Mouse (Mus musculus) erythroid progenitor cell, adult 5-6 weeks (primary cell): ENCODE results near the gene Tcap. TPM values are rescaled to one million over a fixed set of nuclear protein-coding genes. Genes with fewer than 3 reads are reported as not detected.
"Not testable (repeated sequence)": the region's sequence is repeated elsewhere in the genome, so short reads cannot be mapped to it uniquely, and the experiment has no call there.

Source experiments
- ATAC-seq: replicated peaks from 2 replicates; pipeline ENCODE4 v1.8.0; 2016; ENCODE audit warnings: moderate number of reproducible peaks, mild to moderate bottlenecking, moderate TSS enrichment, inconsistent platforms; ENCODE audit not compliant: poor library complexity, low FRiP score, severe bottlenecking
- total RNA-seq, 2 experiments: library from RNA; stranded (forward) in 1 of 2; stranded (reverse) in 1 of 2; fragments of 150-400 nt in 1 of 2; fragments of 186-747, 209-891 nt in 1 of 2; gene quantifications; 2 replicates each; pipeline versions ENCODE4 v1.2.3 to v1.2.4; 2015 to 2017; ENCODE audit warnings: low replicate concordance in 2 of 2

Tcap gene
- total RNA-seq, 2 experiments from 2014 or later: not detected

DNA sequence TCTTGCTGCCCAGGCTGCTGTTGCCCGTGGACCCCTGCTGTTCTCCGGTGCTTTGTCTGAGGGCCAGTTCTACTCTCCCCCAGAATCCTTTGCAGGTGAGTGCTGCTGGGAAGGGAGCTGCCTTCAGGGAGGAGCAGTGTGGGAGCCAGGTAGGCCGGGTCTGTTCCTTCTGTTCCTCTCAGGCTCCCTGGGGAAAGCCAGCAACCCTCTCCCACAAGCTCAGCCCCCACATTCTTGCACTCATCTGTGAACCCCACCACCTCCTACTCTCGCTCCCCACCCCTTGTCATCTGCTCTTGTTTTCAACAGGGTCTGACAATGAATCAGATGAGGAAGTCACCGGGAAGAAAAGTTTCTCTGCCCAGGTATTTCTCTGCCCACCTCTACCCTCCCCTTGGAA lies 6.9 kb upstream of the Tcap start:
- ATAC-seq: no peak

DNA sequence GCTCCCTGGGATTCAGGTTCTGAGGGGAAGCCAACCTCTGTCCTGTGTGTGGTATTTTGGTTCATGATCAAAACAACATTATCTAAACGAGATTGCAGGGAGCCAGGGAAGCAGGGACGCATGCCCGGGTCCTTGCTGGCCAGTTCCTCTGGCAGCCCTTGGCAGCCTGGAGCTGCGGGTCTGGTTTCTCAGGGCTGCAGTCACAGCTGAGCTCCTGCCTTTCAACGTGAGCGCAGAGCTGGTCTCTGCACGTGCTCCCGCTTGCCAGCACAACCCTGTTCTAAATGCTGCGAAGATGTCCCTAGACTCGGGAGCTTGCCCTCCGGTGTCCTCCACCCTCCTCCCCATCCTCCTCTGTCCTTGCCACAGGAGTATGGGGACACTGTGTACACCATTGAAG lies 5.8 kb upstream of the Tcap start:
- no peak for ATAC-seq

DNA sequence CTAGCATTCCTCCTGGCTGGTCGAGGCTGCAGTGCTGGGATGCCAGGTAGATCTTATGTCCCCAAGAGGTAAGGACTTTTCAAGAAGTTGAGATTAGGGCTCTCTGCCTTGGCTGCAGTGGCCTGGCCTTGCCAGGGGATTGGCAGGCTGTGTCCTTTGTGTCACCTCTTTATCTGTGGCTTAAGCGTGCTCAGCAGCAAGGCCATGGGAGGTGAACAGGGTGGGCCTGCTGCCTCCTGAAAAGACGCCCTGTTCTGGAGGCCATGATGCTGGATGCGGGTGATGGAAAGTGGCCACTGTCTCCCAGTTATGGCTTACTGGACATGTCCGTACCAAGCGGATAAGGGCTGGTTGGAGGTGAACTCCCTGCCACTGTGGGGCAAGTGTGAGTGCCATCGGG lies 4.2 kb upstream of the Tcap start:
- no peak for ATAC-seq

DNA sequence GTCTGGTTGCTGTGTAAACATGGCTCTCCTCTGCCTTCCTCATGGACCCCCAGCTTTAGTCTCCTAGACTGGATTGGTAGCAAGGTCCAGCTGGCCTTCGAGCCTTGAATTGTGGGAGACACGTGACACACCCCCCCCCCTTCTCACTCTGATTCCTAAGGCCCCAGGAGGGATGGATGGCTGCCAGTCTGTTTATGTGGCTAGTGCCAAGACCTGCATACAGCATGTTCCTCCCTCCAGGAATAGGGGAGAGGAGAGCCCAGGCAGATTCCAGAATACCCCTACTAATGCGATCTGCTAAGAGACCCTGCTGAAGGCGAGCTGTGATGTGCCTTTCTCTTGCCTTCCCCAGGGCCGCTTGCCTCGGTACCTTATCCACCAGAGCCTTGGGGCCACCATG lies 3.5 kb upstream of the Tcap start:
- no peak for ATAC-seq

DNA sequence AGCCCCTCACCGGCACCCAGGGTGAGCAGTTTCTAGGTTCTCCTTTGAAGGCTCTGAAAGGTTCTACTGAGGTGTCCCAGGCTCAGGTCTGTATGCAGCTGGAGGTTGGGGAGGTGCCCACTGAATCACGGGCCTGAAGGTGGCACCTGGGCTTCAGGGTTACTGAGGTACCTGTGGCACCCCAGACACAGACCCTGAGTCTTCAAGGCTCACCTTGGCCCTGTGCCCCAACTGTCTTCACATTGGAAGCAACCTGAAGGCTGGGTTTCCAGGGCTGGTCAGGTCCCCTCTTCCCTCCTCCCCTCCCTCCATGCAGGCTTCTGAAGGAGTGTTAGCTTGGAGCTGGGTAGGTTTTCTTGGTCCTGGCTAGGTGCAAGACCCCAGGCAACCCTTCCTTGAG lies 2.0 kb upstream of the Tcap start:
- no peak for ATAC-seq

DNA sequence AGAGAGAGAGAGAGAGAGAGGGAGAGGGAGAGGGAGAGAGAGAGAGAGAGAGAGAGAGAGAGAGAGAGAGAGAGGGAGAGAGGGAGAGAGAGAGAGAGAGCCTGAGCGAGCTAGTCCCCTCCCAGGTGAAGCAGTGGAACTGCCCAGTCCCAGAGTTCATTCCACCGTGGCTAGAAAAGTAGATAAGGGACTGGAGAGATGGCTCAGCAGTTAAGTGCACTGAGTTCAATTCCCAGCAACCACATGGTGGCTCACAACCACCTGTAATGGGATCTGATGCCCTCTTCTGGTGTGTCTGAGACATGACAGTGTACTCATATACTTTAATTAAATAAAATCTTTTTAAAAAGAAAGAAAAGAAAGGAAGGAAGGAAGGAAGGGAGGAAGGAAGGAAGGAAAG lies 1.2 kb upstream of the Tcap start:
- ATAC-seq: not testable (repeated sequence)

DNA sequence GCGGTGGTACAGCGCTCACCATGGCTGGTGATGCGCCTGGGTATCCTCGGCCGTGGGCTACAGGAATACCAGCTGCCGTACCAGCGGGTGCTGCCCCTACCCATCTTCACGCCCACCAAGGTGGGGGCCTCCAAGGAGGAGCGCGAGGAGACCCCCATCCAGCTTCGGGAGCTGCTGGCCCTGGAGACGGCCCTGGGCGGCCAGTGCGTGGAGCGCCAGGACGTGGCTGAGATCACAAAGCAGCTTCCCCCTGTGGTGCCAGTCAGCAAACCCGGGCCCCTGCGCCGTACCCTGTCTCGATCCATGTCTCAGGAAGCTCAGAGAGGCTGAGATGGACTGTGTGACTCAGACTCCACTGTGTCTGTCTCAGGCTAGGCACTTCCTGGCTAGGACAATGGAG lies 605 bp downstream of the Tcap start:
- no peak for ATAC-seq

DNA sequence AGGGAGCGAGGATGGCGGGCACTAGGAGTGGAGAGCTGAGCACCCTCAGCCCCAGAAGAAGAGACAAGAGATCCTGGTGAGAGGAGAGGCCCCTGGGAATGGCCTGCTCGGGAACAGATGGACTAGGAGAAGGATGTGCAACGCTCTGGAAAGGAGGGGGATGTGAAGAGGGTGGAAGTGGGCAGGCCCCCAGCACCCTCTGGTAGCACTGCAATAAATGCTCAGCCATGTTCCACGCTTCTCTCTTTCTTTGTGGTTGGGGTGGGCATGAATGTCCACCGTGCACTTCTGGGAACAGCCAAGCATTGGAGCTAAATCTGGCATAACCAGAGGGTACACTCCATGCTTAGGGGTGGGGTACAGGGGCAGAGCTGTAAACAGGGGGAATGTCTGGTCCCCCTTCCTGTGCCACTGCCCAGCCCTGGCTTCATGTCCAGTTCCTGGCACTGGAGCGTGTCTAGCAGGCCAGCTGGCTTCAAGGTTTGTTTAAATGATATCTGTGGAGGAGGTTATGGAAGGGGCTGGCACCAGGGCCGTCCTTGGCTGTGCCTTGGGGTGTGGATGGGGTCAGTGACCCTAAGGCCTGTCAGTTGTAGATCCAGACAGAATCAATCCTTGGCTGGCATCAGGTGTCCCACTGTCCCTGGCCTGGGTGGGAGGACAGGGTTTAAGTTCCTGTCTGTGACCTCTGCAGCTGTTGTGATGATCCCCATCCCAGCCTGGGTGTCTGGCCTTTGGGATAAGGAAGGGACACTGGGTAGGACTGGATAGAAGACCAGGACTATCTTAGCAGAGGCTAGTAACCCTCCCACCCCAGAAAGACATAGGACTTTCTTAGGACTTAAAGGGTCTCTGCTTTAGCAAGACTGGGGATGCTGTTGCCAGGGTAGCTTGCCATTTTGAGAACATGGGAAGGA lies 1.4 kb downstream of the Tcap start:
- ATAC-seq: no peak

DNA sequence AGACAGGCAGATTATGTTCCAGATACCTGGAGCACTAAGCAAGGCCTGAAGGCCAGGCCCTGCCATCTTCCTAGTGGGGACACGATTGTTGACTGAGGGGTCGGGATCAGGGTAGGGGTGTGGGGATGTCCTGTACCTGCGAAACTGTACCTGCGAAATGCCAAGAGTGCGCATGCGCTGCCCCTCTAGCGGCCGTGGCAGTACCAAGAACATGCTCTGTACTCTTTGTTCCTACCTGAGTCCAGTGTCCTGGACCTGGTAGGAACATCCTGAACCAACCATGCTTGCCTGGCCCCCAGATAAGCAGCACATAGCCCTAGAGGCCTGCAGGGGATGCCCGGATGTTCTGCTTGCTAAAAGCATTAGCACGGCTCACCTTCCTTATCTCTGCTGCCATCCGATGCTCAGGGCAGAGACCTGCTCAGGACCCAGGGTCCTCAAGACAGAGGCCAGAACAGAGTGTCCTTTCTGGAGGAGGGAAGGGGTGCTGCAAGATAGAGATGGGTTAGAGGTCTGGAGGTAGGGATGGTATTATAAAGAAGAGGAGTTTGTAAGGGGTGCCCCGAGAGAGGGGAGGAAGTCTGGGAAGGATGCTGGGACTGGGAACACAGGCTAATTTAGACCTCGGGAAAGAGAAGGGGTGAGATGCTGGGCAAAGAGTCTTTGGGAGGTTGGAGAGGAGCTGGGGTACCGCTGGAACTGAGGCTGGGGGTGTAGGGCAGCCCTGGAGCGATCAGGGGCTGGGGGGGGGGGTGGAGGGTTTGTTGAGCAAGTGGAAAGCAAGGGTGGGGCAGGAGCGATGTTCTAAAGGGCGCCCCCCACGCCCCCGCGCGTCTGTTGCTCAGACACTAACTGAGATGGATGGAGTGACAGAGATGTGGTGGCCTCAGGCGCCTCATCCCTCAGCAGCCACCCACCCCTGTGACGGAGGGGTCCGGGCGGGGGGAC lies 2.3 kb downstream of the Tcap start, which contains the start of gene Pnmt:
TSS of gene Pnmt (plus strand) at position 813 of the 948 bp plus-strand sequence.
- ATAC-seq: no peak

DNA sequence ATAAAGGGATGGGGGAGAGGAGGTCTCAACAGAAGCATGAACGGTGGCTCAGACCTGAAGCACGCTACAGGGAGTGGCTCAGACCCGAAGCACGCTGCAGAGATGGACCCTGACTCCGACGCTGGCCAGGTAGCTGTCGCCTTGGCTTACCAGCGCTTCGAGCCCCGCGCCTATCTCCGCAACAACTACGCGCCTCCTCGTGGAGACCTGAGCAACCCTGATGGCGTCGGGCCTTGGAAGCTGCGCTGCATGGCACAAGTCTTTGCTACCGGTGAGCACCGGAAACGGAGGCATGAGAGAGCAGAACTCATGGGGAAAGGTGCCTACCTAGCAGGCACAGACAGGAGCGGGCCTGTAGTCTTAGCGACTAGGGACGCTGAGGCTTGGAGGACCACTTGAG lies 3.0 kb downstream of the Tcap start:
- ATAC-seq: no peak

DNA sequence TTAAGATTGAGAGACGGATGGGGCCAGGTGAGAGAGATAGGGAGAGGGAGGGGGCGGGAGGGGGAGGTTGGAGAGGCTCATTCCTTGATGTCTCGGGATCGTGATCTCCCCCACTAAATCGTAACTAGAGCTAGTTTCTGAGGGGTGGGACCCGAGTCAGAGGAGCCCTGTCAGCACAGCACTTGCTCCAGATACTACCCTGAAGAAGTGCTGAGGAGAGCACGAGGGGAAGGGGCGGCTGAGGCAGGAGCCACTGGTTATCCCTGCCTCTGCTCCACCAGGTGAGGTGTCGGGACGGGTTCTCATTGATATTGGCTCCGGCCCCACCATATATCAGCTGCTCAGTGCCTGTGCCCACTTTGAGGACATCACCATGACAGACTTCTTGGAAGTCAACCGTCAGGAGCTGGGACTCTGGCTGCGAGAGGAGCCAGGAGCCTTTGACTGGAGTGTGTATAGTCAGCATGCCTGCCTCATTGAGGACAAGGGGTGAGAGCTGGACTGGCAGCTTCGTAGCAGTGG lies 3.5 kb downstream of the Tcap start:
- ATAC-seq: no peak

DNA sequence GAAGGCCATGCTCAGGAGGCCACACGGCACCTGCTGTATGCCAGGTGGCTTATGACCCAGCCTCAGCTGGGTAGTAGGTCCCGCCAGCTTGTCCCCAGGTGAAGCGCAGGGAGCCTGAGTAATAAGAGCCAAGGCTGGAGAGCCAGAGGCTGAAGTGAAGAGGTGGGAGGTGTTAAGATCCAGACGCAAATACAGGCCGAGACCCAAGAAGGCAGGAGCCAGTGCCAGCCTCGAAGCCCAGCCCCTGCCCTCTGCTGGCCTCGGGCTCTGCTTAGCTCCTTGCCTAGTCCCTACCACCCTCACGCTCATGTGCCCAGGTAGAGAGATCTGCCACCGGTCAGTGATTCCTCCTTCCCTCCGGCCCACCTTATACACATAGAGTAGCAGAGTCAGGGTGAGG lies 4.7 kb downstream of the Tcap start:
- ATAC-seq: no peak

DNA sequence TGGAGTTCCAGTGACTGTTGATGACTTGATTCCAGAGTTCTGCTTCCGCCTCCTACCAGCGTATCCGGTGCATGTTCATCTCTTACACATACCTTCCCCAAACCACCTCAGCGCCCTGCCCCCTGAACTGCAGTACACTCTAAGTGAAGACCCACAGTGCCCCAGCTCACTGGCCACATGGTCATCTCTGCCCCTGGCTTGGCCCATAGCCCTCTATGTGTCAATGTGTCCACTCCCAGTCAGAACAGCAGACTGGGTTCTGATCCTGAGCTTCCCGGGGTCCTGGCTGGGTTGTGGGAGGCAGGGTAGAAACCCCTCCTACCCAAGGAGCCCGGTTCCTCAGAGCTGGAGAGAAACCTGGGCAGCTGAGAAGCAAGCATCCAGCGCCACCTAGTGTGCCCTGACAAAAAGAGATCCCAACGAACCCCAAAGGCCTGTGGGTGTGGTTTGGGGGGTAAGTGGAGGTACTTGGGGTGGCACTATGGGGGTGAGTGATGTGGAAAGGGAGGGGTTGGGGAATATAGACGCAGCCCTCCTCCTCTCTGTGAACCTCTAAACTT lies 5.7 kb downstream of the Tcap start:
- no peak for ATAC-seq

DNA sequence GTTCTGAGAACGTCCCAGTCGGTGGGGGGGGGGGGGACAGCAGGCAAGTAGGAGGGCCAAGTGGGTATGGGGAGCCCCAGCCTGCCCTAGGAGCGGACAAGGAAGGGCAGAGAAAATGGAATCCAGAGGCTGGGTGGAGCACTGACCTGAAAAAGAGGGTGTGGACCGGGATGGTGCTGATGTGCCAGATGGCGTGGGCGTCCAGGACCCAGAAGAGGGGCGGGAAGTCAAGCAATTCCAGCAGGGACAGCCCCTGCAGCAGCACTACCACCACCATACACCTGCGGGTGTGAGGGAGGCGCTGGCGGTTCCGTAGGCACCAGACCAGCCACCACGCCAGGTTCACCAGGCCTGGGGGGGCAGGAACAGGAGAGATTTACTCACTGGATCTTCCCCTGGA lies 6.5 kb downstream of the Tcap start:
- no peak for ATAC-seq

DNA sequence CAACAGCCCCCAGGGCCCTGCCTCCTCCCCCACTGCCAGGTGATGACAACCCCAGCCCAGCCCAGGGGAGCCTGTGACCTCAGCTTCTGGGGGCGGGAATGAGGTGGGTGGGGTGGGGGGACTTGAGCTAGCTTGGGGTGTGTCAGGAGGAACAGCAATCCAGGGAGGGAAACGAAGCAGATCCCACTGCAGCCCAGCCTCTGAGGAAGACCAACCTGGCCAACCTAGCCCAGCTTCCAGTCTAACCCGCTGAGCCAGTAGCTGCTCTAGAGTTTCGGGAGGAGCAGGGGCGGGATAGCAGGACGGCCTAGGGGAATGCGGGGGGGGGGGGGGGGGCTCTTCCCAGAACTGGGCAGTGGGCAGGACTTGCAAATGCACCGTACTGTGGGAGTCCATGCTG lies 8.4 kb downstream of the Tcap start:
- no peak for ATAC-seq

DNA sequence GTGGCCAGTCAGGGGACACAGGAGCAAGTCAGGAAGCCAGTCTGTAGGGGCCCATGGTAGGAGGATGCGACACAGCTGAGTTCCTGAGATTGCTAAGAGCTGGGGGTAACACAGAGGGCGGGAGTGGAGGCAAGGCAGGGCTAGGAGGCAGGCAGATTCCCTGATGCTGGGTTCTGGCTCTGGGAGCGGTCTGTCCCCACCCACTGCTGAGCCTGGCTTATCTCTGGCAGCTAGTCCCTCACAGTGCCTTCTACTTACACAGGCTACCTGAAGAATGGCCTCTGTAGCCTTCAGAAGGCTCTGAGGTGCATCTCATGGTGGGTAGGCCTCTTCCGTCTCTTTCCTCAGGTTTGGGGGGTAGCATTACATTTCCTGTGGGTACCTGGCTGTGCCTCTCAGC lies 9.0 kb downstream of the Tcap start:
- ATAC-seq: peak; percentile 87

DNA sequence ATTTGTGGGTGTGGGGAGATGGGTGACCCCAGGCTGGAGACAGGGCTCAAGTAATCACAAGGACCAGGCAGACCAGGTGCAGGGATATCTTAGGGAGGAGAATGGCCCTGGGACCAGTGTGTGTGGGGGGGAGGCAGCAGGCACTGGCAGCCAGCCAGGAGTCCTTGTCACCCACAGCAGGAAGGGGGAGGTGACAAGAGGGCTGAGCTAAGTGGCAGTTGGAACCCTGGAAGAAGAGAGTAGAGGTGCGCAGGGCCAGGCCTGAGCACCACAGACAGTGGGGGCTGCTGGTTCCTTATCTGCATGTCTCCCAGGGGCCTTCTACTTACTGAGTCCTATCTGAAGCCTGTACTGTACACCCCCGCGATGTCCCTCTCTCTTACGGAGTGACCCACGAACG lies 9.7 kb downstream of the Tcap start:
- peak; percentile 70 for ATAC-seq

DNA sequence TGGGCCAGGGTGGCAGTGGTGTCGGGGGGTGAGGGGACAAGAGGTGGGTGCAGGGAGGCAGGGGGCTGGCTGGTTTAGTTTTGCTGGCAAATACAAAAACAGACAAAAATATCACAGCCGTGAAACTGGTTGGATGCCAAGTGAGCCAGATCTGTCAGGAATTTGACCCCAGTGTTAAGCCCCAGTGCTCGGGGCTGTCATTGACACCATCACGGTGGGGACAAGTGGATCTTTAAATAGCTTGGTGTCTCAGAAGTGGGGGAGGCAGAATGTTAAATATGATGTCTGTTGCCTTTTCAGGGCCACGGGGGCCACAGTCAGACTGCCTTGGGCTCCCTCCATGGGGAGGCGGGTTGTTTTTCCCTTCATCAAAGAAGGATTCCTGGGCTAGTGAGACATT lies 10.7 kb downstream of the Tcap start:
- no peak for ATAC-seq

DNA sequence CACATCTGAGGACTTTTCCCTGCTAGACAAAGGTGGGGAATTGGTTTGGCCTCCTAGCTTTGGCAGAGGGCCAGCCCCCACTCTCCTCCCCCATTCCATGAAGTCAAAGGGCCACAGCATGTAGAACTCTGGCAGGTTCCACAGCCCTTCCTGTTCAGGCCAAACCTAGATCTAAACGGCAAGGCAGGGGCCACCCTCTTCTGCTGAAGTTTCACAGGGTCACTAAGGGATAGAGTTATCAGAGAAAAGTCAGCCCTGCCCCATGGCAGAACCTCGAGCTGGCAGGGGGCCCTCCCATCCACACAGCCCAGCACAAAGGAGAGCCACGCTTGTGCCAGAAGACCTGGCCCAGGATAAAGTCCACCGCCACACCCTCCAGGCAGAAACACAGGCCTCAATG lies 11.4 kb downstream of the Tcap start:
- ATAC-seq: peak; percentile 21

DNA sequence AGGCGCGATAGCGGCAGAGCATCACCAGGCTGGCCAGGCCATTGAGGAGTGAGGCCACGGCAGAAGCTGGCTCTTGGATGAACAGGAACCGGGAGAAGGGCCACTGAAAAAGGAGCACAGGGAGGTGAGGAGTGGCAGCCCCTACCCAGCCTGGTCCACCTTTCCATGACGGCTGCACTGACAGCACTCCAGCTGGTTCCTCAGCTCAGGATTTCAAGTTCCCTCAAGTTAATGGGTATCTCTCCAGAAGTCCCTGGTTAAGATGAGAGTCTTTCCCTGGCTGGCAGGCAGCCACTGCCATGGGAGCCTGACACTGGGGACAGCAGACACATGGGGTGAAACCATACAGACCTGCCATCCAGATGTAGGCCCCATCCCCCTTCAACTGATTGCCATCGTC lies 14.3 kb downstream of the Tcap start:
- no peak for ATAC-seq
